Mouse (Mus musculus) thymus, postnatal 36 days (tissue): Measurements from ENCODE around the gene Arf3.

Experiments used
- DNase-seq, 2 experiments: peaks; one replicate each; pipeline ENCODE4 v3.0.0; 2022; ENCODE audit warnings: mixed read lengths in 2 of 2

Gene Arf3

GRCm38 (mm10) chr15:98789661-98790535, 26.9 kb upstream of the Arf3 start, which contains the start of gene Wnt1:
Wnt1 (plus strand) TSS chr15:98789857.
- DNase-seq = peak; percentile 69 to 72

DNA sequence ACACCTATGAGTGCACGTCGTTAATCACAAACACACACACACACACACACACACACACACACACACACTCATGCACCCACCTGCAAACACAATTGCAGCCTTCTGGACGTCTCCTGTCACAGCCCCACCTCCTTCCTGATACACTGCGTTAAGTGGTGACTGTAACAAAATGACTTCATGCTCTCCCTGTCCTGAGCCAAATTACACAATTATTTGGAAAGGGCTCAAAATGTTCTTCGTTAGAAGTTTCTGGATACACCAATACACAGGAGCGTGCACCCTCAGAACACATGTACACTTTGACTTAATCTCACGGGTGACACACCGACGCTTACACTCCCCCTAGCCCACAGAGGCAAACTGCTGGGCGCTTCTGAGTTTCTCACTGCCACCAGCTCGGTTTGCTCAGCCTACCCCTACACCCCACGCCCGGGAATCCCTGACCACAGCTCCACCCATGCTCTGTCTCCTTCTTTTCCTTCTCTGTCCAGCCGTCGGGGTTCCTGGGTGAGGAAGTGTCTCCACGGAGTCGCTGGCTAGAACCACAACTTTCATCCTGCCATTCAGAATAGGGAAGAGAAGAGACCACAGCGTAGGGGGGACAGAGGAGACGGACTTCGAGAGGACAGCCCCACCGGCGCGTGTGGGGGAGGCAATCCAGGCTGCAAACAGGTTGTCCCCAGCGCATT, 26.1 kb upstream of the Arf3 start:
- DNase-seq = no peak

DNA sequence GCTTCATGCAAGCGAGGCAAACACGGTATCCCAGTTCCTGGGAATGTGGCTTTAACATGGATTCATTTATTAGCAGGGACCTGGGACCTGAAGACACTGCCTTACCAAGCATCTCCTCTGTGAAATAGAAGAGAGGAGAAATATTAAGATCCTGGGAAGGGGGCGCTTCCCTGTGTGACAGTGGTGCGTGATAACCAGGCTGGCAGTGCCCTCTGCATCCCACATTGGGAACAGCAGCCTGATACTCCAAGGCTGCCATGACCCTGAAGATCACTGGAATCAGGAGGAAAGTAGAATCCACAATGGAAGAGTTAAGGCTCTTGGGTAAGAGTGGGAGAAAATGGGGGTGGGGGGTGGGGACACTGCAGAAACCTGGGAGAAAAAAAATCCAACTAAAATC, 24.9 kb upstream of the Arf3 start:
- DNase-seq = no peak

DNA sequence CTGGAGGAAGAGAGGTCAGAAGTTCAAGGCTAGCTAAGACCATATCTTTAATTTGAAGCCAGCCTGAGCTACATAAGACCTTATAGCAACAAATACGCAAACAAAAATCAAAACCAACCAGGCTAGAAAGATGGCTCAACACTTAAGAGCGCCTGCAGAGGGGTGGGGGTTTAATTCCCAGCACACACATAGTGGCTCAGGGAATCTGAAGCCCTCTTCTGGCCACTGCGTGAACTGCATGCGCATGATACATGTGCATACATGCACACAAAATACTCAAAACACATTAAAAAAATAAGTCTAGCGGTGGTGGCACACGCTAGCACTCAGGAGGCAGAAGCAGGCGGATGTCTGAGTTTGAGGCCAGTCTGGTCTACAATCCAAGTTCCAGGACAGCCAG, 22.7 kb upstream of the Arf3 start:
- no peak for DNase-seq

- no peak for DNase-seq
Observed at GRCm38 (mm10) chr15:98781166-98781565, 18.2 kb upstream of the Arf3 start.

- DNase-seq = no peak
Observed at GRCm38 (mm10) chr15:98780573-98780972, 17.6 kb upstream of the Arf3 start.

GRCm38 (mm10) chr15:98780075-98780474, 17.1 kb upstream of the Arf3 start:
- DNase-seq = no peak

DNA sequence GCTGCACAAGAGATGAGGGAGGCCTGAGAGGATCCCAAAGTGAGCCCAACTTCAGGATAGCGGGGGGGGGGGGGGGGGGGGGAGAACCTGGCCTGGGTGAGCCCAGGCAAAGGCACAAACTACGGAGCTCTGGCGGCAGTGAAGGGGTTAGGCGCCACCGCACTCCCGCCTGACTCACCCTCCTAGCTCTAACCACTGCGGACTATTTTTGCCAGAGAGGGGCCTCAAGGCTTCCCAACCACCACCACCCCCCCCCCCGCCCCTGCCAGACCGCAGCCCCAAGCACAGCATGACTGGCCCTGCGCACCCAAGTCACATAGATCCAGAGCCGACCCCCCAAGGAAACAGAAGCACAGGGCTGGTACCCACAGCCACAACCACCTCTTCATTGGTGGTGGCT, 15.8 kb upstream of the Arf3 start:
- no peak for DNase-seq

GRCm38 (mm10) chr15:98778191-98778770, 15.3 kb upstream of the Arf3 start:
- DNase-seq = no peak

GRCm38 (mm10) chr15:98777762-98778161, 14.7 kb upstream of the Arf3 start, which contains the start of gene Wnt10b:
Wnt10b (minus strand) TSS chr15:98778150.
- peak in 1 of 2 experiments; percentile 34 for DNase-seq

DNA sequence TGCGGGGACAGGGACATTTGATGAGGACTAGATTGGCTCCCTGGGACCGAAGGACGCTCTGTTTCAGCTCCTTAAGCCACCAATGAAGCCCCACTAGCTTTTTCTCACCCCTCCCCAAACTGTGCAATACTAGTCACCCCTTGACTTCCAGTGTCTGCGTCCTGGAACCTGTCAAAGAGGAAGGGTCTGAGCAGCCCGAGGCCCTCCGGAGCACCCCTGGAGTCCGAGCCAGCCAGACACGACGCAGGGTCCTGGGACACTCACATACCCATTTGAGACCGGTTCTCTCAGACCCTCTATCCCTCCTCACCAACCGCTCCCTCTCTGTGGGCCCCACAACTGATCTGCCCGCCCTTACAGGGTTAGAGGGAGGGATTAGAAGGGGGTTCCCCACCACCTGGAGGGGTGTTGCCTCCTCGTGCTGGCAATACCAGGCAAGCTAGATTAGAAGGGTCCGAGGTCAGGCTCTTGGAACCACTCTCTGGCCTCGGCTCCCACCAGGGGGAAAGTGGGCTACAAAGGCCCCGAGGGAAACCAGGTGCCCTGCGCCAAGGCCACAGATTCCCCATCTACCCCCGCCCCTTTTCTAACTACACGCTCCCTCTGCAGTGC, 14.1 kb upstream of the Arf3 start:
- no peak for DNase-seq

GRCm38 (mm10) chr15:98776280-98777004, 13.4 kb upstream of the Arf3 start:
- DNase-seq = peak; percentile 33 to 49

- no peak for DNase-seq
Observed at GRCm38 (mm10) chr15:98775533-98775932, 12.5 kb upstream of the Arf3 start.

DNA sequence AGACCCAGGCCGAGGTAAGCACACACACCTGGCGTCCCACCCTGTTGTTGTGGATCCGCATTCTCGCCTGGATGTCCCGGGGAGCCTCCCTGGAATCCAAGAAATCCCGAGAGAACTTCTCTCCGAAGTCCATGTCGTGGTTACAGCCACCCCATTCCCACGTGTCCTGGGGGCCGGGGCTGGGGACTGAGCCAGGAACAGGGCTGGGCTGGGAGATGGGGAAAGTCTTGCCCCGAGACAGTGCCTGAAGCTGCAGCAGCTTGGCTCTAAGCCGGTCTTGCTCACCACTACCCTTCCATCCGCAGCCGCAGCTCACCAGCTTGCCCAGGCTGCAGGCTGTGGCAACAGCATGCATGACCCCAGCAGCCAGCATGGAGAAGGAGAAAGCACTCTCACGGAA, 11.1 kb upstream of the Arf3 start:
- no peak for DNase-seq

- DNase-seq = peak; percentile 67 to 73
Observed at GRCm38 (mm10) chr15:98772511-98773211, 9.6 kb upstream of the Arf3 start.

DNA sequence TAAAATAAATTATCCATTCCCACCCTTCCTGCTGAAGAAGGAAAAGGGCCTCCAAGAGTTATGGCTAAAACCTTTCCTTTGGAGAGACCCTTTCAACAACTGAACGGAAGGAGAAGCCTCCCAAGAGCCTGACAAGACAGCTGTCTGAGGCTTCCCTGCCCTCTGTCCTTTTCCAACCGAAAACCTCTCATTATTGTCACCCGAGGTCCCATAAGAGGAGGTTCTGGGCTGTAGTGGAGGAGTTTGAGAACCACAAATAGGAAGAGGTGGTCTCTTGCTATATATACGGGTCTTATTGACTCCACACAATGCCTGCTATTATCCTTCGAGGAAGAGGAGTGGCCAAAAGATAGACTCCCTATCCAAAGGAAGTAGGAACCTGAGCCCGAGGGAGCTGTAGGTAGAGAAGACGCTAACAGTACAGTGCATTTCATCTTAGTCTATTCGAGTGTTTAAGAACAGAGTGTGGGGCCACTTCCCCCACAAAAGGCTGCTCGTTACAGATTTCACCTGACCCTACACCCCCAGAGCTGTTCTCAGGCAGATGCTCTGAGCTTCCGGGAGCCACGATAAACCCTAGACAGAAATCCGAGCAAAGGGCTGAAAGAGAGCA, 8.9 kb upstream of the Arf3 start:
- DNase-seq = no peak

DNA sequence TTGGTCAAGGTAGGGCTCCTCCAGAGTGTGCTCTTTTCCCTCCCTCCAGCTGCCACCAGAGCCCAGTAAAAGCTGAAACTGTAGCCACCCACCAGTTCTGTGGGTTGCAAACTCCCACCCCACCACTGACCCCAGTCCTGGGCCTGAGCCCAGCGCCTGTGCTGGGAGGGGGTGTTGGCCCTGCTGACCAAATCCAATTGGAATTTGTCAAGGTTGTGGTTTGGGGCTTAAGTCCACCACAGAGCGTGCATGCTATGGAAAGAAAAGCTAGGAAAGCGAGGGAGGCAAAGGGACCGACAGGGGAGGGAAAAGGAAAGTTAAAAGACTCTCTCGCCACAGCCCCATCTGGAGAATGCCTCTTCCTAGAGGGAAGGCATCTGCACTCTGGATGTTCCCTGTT, 5.2 kb upstream of the Arf3 start:
- no peak for DNase-seq

GRCm38 (mm10) chr15:98765929-98766328, 2.9 kb upstream of the Arf3 start:
- DNase-seq = no peak

DNA sequence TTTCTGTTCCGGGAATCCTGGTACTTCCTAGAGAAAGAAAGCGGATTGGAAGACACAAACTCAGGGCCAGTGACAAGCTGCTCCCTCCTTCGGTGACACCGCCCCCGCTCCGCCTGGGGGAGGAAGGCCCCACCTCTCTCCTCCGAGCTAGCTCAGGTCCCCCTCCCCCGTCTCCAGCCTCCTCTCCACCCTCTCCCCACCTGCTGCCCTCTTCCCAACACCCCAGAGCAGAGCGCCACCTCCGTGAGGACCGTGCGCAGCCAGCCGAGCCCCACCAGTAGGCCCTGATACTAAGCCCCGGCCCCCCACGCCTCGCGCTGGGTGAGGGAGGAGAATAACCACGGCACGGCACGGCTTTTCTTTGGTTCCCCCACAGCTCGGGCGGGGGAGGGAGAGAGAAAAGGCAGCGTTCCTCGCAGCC, 803 bp downstream of the Arf3 start:
- peak; percentile 81 to 88 for DNase-seq

- DNase-seq = no peak
Observed at GRCm38 (mm10) chr15:98754125-98754524, 8.9 kb downstream of the Arf3 start.

DNA sequence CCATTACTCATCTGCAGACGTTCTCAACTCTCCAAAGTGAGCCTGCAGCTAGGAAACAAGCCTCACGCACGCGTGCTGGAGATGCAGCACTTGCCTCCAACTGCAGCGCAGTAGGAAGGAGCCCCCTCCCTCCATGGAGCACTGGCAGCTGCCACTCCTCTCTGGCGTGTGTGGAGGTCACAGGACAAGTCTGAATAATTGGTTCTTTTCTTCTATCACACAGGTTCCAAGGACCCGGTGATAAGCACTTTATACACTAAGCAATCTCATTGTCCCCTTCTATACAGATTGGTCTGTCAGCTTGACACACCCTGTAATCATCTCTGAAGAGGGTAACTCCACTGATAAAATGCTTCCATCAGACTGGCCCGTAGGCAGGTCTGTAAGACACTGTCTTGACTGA, 10.0 kb downstream of the Arf3 start:
- DNase-seq = no peak
